Mouse (Mus musculus) CH12.LX (cell line): ENCODE measurements around the gene Triobp.

ENCODE experiments used
- CTCF ChIP-seq, 2 experiments: IDR thresholded peaks in 1 of 2; conservative IDR thresholded peaks in 1 of 2; 2 replicates each; pipeline ENCODE4 v1.5.1; 2011 to 2012; ENCODE audit warnings: low read depth in 2 of 2, low read length in 2 of 2, improper control_type of control experiment in 1 of 2, inconsistent platforms in 1 of 2, mild to moderate bottlenecking in 1 of 2, moderate library complexity in 1 of 2
- MAX ChIP-seq: IDR thresholded peaks from 2 replicates; pipeline ENCODE4 v1.6.1; 2011; ENCODE audit warnings: low read length, improper control_type of control experiment
- MEF2A ChIP-seq: IDR thresholded peaks from 2 replicates; pipeline ENCODE4 v1.6.1; 2014; ENCODE audit warnings: low read depth, mild to moderate bottlenecking, inconsistent platforms, low read length, improper control_type of control experiment, borderline replicate concordance
- ZNF384 ChIP-seq: IDR thresholded peaks from 2 replicates; pipeline ENCODE4 v1.6.1; 2012; ENCODE audit warnings: low read depth, low read length, improper control_type of control experiment, inconsistent platforms

GRCm38 (mm10) chr15:78990093-78990463 lies 42.6 kb downstream of the Triobp start:
- TF ChIP-seq CTCF (conservative IDR thresholded peaks at IDR 0.05 in 1 of 2, IDR thresholded peaks at IDR 0.05 in 1 of 2; ENCODE audit: low read depth in 2 of 2, low read length in 2 of 2) (no peak), ZNF384 (no peak), MAX (no peak), MEF2A (no peak)
